Mouse (Mus musculus) midbrain, embryonic 11.5 days (tissue): Measurements from ENCODE around the gene Rhot1. TPM values are rescaled to one million over a fixed set of nuclear protein-coding genes. Genes with fewer than 3 reads are reported as not detected.
"Not testable (repeated sequence)": the region's sequence is repeated elsewhere in the genome, so short reads cannot be mapped to it uniquely, and the experiment has no call there.

Experiments
- ATAC-seq: fragments of 200-750 bp; cut with Nextera tagmentation; 2 replicates; pipeline ENCODE4 v1.8.0; 2017; ENCODE audit warnings: moderate TSS enrichment, moderate library complexity; ENCODE audit not compliant: low FRiP score
- DNase-seq: peaks from one replicate; pipeline ENCODE4 v3.0.0; 2015; ENCODE audit warnings: low spot score; ENCODE audit errors: missing footprints
- H3K27ac ChIP-seq: fragments of 300-500 bp; sonication (generic); 2 replicates; pipeline ENCODE4 v1.5.1; 2014; ENCODE audit warnings: low read depth, low read length
- H3K27me3 ChIP-seq: fragments of 300-500 bp; sonication (generic); 2 replicates; pipeline ENCODE4 v1.6.1; 2014; ENCODE audit warnings: mild to moderate bottlenecking, low read length, moderate library complexity, mixed read lengths; ENCODE audit not compliant: control insufficient read depth, insufficient read depth
- H3K36me3 ChIP-seq: fragments of 300-500 bp; sonication (generic); 2 replicates; pipeline ENCODE4 v1.6.1; 2014; ENCODE audit warnings: mild to moderate bottlenecking, low read length, moderate library complexity, mixed read lengths; ENCODE audit not compliant: control insufficient read depth, insufficient read depth
- H3K4me1 ChIP-seq: fragments of 300-500 bp; sonication (generic); 2 replicates; pipeline ENCODE4 v1.6.1; 2014; ENCODE audit warnings: low read length; ENCODE audit not compliant: control insufficient read depth, insufficient read depth
- H3K4me2 ChIP-seq: fragments of 300-500 bp; sonication (generic); 2 replicates; pipeline ENCODE4 v1.6.1; 2014; ENCODE audit warnings: mild to moderate bottlenecking, moderate library complexity
- H3K4me3 ChIP-seq: fragments of 300-500 bp; sonication (generic); 2 replicates; pipeline ENCODE4 v1.5.1; 2014; ENCODE audit warnings: low read depth, low read length
- H3K9ac ChIP-seq: fragments of 300-500 bp; sonication (generic); 2 replicates; pipeline ENCODE4 v1.6.1; 2014; ENCODE audit warnings: low read length
- H3K9me3 ChIP-seq: fragments of 300-500 bp; sonication (generic); 2 replicates; pipeline ENCODE4 v1.6.1; 2016; ENCODE audit warnings: low read length; ENCODE audit not compliant: control insufficient read depth
- WGBS: fragments of 180-500 bp; shearing (Covaris S2); extraction: QIAGEN DNeasy Blood & Tissue Kit; methylation state at CpG from one replicate; pipeline ENCODE4 v1.1.7; 2014; 5-methylcytosine and 5-hydroxymethylcytosine counted together
- polyA plus RNA-seq: library from polyadenylated mRNA; unstranded; fragments of >200 nt; fragmentation: Nextera tagmentation; extraction: Ambion mirVana; gene quantifications from 2 replicates; pipeline ENCODE4 v1.2.1, GENCODE M21; 2014

Gene Rhot1
- polyA plus RNA-seq, 1 experiment from 2014 or later = 66.0 TPM

GRCm38 (mm10) chr11:80185441-80185976 is 23.3 kb upstream of the Rhot1 start:
- not testable (repeated sequence) for ATAC-seq, H3K9ac ChIP-seq, H3K4me2 ChIP-seq, H3K36me3 ChIP-seq, H3K9me3 ChIP-seq, H3K4me1 ChIP-seq, DNase-seq, H3K27me3 ChIP-seq, H3K4me3 ChIP-seq, H3K27ac ChIP-seq
- 70% methylated on average over 5 of the region's 5 CpGs for WGBS

GRCm38 (mm10) chr11:80190280-80190679 is 18.5 kb upstream of the Rhot1 start:
- DNase-seq (no peak), ATAC-seq (no peak)
- Histone ChIP-seq H3K27ac (no peak overlapping the region), H3K4me2 (no peak overlapping the region), H3K27me3 (no peaks in the 10 kb centered on the region), H3K9ac (no peak overlapping the region), H3K4me1 (no peaks in the 10 kb centered on the region), H3K9me3 (no peaks in the 10 kb centered on the region), H3K4me3 (no peak overlapping the region), H3K36me3 (no peaks in the 10 kb centered on the region)
- WGBS = 79% methylated on average over 4 of the region's 4 CpGs

GRCm38 (mm10) chr11:80193827-80194226 is 15.0 kb upstream of the Rhot1 start:
- DNase-seq (no peak), ATAC-seq (no peak)
- no peaks in the 10 kb centered on the region for H3K9me3 ChIP-seq
- H3K4me1 ChIP-seq = no peaks in the 10 kb centered on the region
- 71% methylated on average over 4 of the region's 4 CpGs for WGBS
- H3K36me3 ChIP-seq = no peaks in the 10 kb centered on the region
- H3K9ac ChIP-seq = no peak overlapping the region
- H3K27me3 ChIP-seq = no peaks in the 10 kb centered on the region
- H3K27ac ChIP-seq = no peak overlapping the region
- H3K4me2 ChIP-seq = no peak overlapping the region
- H3K4me3 ChIP-seq = no peak overlapping the region

- H3K4me2 ChIP-seq = no peak overlapping the region
- ATAC-seq (no peak), DNase-seq (no peak)
- WGBS = 86% methylated on average over 7 of the region's 7 CpGs
- H3K9ac ChIP-seq = no peak overlapping the region
- no peak overlapping the region for H3K27ac ChIP-seq
- no peak overlapping the region for H3K4me3 ChIP-seq
- H3K4me1 ChIP-seq = no peaks in the 10 kb centered on the region
- H3K9me3 ChIP-seq = no peaks in the 10 kb centered on the region
- no peaks in the 10 kb centered on the region for H3K27me3 ChIP-seq
- H3K36me3 ChIP-seq = no peaks in the 10 kb centered on the region
Observed at GRCm38 (mm10) chr11:80196351-80196750, 12.5 kb upstream of the Rhot1 start.

GRCm38 (mm10) chr11:80199316-80199715 is 9.5 kb upstream of the Rhot1 start:
- no peaks in the 10 kb centered on the region for H3K4me1 ChIP-seq
- DNase-seq = no peak
- no peak overlapping the region for H3K4me3 ChIP-seq
- WGBS = 92% methylated on average over 3 of the region's 3 CpGs
- H3K36me3 ChIP-seq = no peaks in the 10 kb centered on the region
- no peak overlapping the region for H3K9ac ChIP-seq
- no peak for ATAC-seq
- H3K27me3 ChIP-seq = no peaks in the 10 kb centered on the region
- no peak overlapping the region for H3K4me2 ChIP-seq
- no peaks in the 10 kb centered on the region for H3K9me3 ChIP-seq
- H3K27ac ChIP-seq = no peak overlapping the region

GRCm38 (mm10) chr11:80199773-80200172 is 9.0 kb upstream of the Rhot1 start:
- Histone ChIP-seq H3K4me3 (no peak overlapping the region), H3K9ac (no peak overlapping the region), H3K4me2 (no peak overlapping the region), H3K36me3 (no peaks in the 10 kb centered on the region), H3K27ac (no peak overlapping the region), H3K9me3 (no peaks in the 10 kb centered on the region), H3K27me3 (no peaks in the 10 kb centered on the region), H3K4me1 (no peaks in the 10 kb centered on the region)
- ATAC-seq (no peak), DNase-seq (no peak)
- 95% methylated on average over 2 of the region's 2 CpGs for WGBS

GRCm38 (mm10) chr11:80200326-80200725 is 8.5 kb upstream of the Rhot1 start:
- Histone ChIP-seq H3K27me3 (no peaks in the 10 kb centered on the region), H3K9me3 (no peaks in the 10 kb centered on the region), H3K36me3 (no peaks in the 10 kb centered on the region), H3K4me2 (no peak overlapping the region), H3K9ac (no peak overlapping the region), H3K27ac (no peak overlapping the region), H3K4me1 (no peaks in the 10 kb centered on the region), H3K4me3 (no peak overlapping the region)
- DNase-seq (no peak), ATAC-seq (no peak)
- WGBS = 80% methylated on average over 1 of the region's 1 CpGs

- Histone ChIP-seq H3K27ac (no peak overlapping the region), H3K9me3 (no peaks in the 10 kb centered on the region), H3K36me3 (no peaks in the 10 kb centered on the region), H3K9ac (no peak overlapping the region), H3K4me2 (no peak overlapping the region), H3K27me3 (no peaks in the 10 kb centered on the region), H3K4me3 (no peak overlapping the region), H3K4me1 (no peaks in the 10 kb centered on the region)
- DNase-seq (no peak), ATAC-seq (no peak)
- 84% methylated on average over 6 of the region's 6 CpGs for WGBS
Observed at GRCm38 (mm10) chr11:80202296-80202695, 6.5 kb upstream of the Rhot1 start.

- WGBS = 76% methylated on average over 3 of the region's 3 CpGs
- Histone ChIP-seq H3K4me2 (no peak overlapping the region), H3K9ac (no peak overlapping the region)
Observed at GRCm38 (mm10) chr11:80204037-80204436, 4.8 kb upstream of the Rhot1 start.

GRCm38 (mm10) chr11:80204941-80205340 is 3.9 kb upstream of the Rhot1 start:
- Histone ChIP-seq H3K4me3 (no peak overlapping the region), H3K4me2 (no peak overlapping the region), H3K27ac (no peak overlapping the region), H3K9ac (no peak overlapping the region), H3K27me3 (no peaks in the 10 kb centered on the region), H3K36me3 (no peaks in the 10 kb centered on the region), H3K9me3 (no peaks in the 10 kb centered on the region), H3K4me1 (peaks cover 2% of the 10 kb centered on the region)
- DNase-seq (no peak), ATAC-seq (no peak)
- WGBS = 58% methylated on average over 5 of the region's 5 CpGs

More at GRCm38 (mm10) chr11:80204037-80204436, 4.8 kb upstream of the Rhot1 start:
- Histone ChIP-seq H3K36me3 (no peaks in the 10 kb centered on the region), H3K4me3 (no peak overlapping the region), H3K27me3 (no peaks in the 10 kb centered on the region), H3K4me1 (no peaks in the 10 kb centered on the region), H3K27ac (no peak overlapping the region), H3K9me3 (no peaks in the 10 kb centered on the region)
- ATAC-seq = no peak
- DNase-seq = no peak
